Comparison of ENCODE assay signal across 11 mouse cellular contexts in genomic region chr15:95693759-95694158, GRCm38 (mm10). TPM values are rescaled to one million over a fixed set of nuclear protein-coding genes. Genes with fewer than 3 reads are reported as not detected.
DNase-seq lines count a peak whose midpoint lies in the region; ATAC-seq and TF ChIP-seq lines count a peak whose summit lies in the region.
"Had no signal": no experiment of that assay in that cellular context is flagged by ENCODE, and none has a peak within 500 bp of the region (broad histone marks: within the 10 kb centered on the region; RNA-seq: fewer than 3 reads in every experiment).

No protein-coding gene starts in this region.

- no peak overlapping the region for H3K9ac ChIP-seq in forebrain, embryonic 14.5 days (ENCODE audit: low read length)
- no peak overlapping the region for H3K9ac ChIP-seq in forebrain, embryonic 16.5 days (replicated peaks; ENCODE audit: low read depth, low read length)
- H3K9ac ChIP-seq: limb, embryonic 12.5 days; midbrain, embryonic 12.5 days had no signal

- peaks cover 4% of the 10 kb centered on the region; the same call in 1 of the 2 replicates for H3K4me1 ChIP-seq in forebrain, embryonic 14.5 days (ENCODE audit: control insufficient read depth, insufficient read depth, low read length)
- H3K4me1 ChIP-seq in forebrain, embryonic 10.5 days, result peaks cover 16% of the 10 kb centered on the region
- H3K4me1 ChIP-seq in forebrain, embryonic 16.5 days (replicated peaks; ENCODE audit: control insufficient read depth, insufficient read depth, low read length), result peaks cover 5% of the 10 kb centered on the region

- no peak overlapping the region for H3K27ac ChIP-seq in forebrain, embryonic 14.5 days (ENCODE audit: low read depth, low read length)
- no peak overlapping the region for H3K27ac ChIP-seq in forebrain, embryonic 10.5 days
- H3K27ac ChIP-seq in layer of hippocampus, adult 2 months, result no peak overlapping the region
- no peak overlapping the region for H3K27ac ChIP-seq in forebrain, embryonic 16.5 days (ENCODE audit: low read length)
- H3K27ac ChIP-seq: limb, embryonic 12.5 days; midbrain, embryonic 12.5 days had no signal

- no peak overlapping the region for H3K4me2 ChIP-seq in forebrain, embryonic 14.5 days (ENCODE audit: low read length)
- no peak overlapping the region for H3K4me2 ChIP-seq in forebrain, embryonic 16.5 days (ENCODE audit: low read length)
- H3K4me2 ChIP-seq: limb, embryonic 12.5 days; midbrain, embryonic 12.5 days had no signal

- H3K4me3 ChIP-seq in forebrain, embryonic 14.5 days (ENCODE audit: low read depth, low read length), result no peak overlapping the region
- no peak overlapping the region for H3K4me3 ChIP-seq in forebrain, embryonic 10.5 days
- no peak overlapping the region for H3K4me3 ChIP-seq in layer of hippocampus, adult 2 months
- H3K4me3 ChIP-seq in forebrain, embryonic 16.5 days (replicated peaks; ENCODE audit: low read length), result no peak overlapping the region
- H3K4me3 ChIP-seq: limb, embryonic 12.5 days; midbrain, embryonic 12.5 days had no signal

- peaks cover 4% of the 10 kb centered on the region; the same call in 1 of the 2 replicates for H3K9me3 ChIP-seq in forebrain, embryonic 14.5 days (replicated peaks; ENCODE audit: control insufficient read depth, low read length)
- peaks cover 9% of the 10 kb centered on the region for H3K9me3 ChIP-seq in forebrain, embryonic 10.5 days
- 0 out of 2 replicates have a peak, but pooled peaks cover 5% of the 10 kb centered on the region for H3K9me3 ChIP-seq in forebrain, embryonic 16.5 days (ENCODE audit: control insufficient read depth, low read length)

- no peak for ATAC-seq in forebrain, embryonic 14.5 days
- no peak for ATAC-seq in forebrain, embryonic 16.5 days
- no peak for ATAC-seq in activated CD4-positive, CD25-positive, alpha-beta regulatory T cell, adult 4 months

- DNase-seq in forebrain, embryonic 14.5 days (ENCODE audit: low spot score), result peak; percentile 26
- DNase-seq in forebrain, embryonic 10.5 days (ENCODE audit: extremely low spot score, low spot score), result no peak
- peak; percentile 23 for DNase-seq in lung, postnatal 36 days
- DNase-seq in lung, postnatal 4 days, result no peak
- peak; percentile 34 to 53 for DNase-seq in layer of hippocampus, adult 2 months (ENCODE audit: low spot score in 2 of 2)
- DNase-seq in right cerebral cortex, postnatal 4 days, result peak; percentile 54

- H3K36me3 ChIP-seq in forebrain, embryonic 14.5 days (ENCODE audit: control insufficient read depth, insufficient read depth, low read length), result no peaks in the 10 kb centered on the region
- no peaks in the 10 kb centered on the region for H3K36me3 ChIP-seq in forebrain, embryonic 10.5 days (replicated peaks)
- H3K36me3 ChIP-seq in forebrain, embryonic 16.5 days (ENCODE audit: control insufficient read depth, insufficient read depth), result no peaks in the 10 kb centered on the region
- H3K36me3 ChIP-seq: limb, embryonic 12.5 days; midbrain, embryonic 12.5 days had no signal

- peak; percentile 74 for TF ChIP-seq CTCF in layer of hippocampus, adult 2 months (conservative IDR thresholded peaks at IDR 0.05)

- 87% methylated on average over 3 of the region's 3 CpGs for WGBS in forebrain, embryonic 14.5 days
- 89% methylated on average over 3 of the region's 3 CpGs for WGBS in forebrain, embryonic 10.5 days
- WGBS in forebrain, embryonic 16.5 days, result 88% methylated on average over 3 of the region's 3 CpGs

- H3K27me3 ChIP-seq in forebrain, embryonic 14.5 days (replicated peaks; ENCODE audit: control insufficient read depth, insufficient read depth, low read length), result no peaks in the 10 kb centered on the region
- peaks cover 69% of the 10 kb centered on the region for H3K27me3 ChIP-seq in forebrain, embryonic 10.5 days (ENCODE audit: poor library complexity, severe bottlenecking)
- no peaks in the 10 kb centered on the region for H3K27me3 ChIP-seq in forebrain, embryonic 16.5 days (replicated peaks; ENCODE audit: control insufficient read depth, insufficient read depth, low read length)

RNA-seq across cellular contexts. Expression of gene Dbx2, which starts 38.0 kb away (rescaled TPM):
- polyA plus RNA-seq in forebrain, embryonic 14.5 days (2014; fragmentation: Nextera tagmentation; extraction: Ambion mirVana), result 0.67 and 0.93 TPM in 2 replicates
- polyA plus RNA-seq in forebrain, embryonic 10.5 days (2016; fragmentation: Nextera tagmentation; extraction: Ambion mirVana), result 0.25 and 0.67 TPM in 2 replicates
- total RNA-seq in layer of hippocampus, adult 2 months (2021), result 10 to 100 TPM; 28.1 to 30.8 TPM
- polyA plus RNA-seq in forebrain, embryonic 16.5 days (2015; fragmentation: Nextera tagmentation; extraction: Ambion mirVana), result 0.93 and 1.2 TPM in 2 replicates
- not detected for polyA plus RNA-seq in activated CD4-positive, CD25-positive, alpha-beta regulatory T cell, adult 4 months (2017; shearing (Covaris generic))
- total RNA-seq: heart, postnatal 14 days had no signal

Comparison
In these comparisons a context has a peak if more than half of its experiments do, and no peak if none do; other contexts are left out.
1. DNase-seq: peak in forebrain, embryonic 14.5 days (single experiment), lung, postnatal 36 days (single experiment), layer of hippocampus, adult 2 months (2 of 2) and right cerebral cortex, postnatal 4 days (single experiment); none in forebrain, embryonic 10.5 days (single experiment) and lung, postnatal 4 days (0 of 2).